Mouse (Mus musculus) ES-CJ7 (cell line): ENCODE results near the gene Eng.

Source experiments
- DNase-seq: peaks from one replicate; pipeline ENCODE4 v3.0.0; 2011; ENCODE audit warnings: low read depth, low spot score

Gene Eng

GRCm38 (mm10) chr2:32681754-32682153 lies 35.4 kb downstream of the Eng start:
- DNase-seq, result no peak

GRCm38 (mm10) chr2:32682721-32683417 lies 36.5 kb downstream of the Eng start:
- DNase-seq, result no peak

GRCm38 (mm10) chr2:32683701-32684100 lies 37.3 kb downstream of the Eng start:
- no peak for DNase-seq

- no peak for DNase-seq
Observed at GRCm38 (mm10) chr2:32684681-32685428, 38.5 kb downstream of the Eng start.

GRCm38 (mm10) chr2:32685807-32686206 lies 39.4 kb downstream of the Eng start:
- DNase-seq, result no peak

GRCm38 (mm10) chr2:32686640-32687039 lies 40.2 kb downstream of the Eng start:
- DNase-seq, result no peak

- no peak for DNase-seq
Observed at GRCm38 (mm10) chr2:32687562-32687961, 41.2 kb downstream of the Eng start.

GRCm38 (mm10) chr2:32689420-32689819 lies 43.0 kb downstream of the Eng start:
- peak; percentile 93 for DNase-seq

- DNase-seq, result no peak
Observed at GRCm38 (mm10) chr2:32691041-32691440, 44.6 kb downstream of the Eng start.

GRCm38 (mm10) chr2:32692496-32692895 lies 46.1 kb downstream of the Eng start:
- no peak for DNase-seq

- DNase-seq, result no peak
Observed at GRCm38 (mm10) chr2:32693282-32693681, 46.9 kb downstream of the Eng start.

- peak; percentile 98 for DNase-seq
Observed at GRCm38 (mm10) chr2:32693823-32694411, 47.5 kb downstream of the Eng start.

- no peak for DNase-seq
Observed at GRCm38 (mm10) chr2:32694691-32695090, 48.3 kb downstream of the Eng start.

- no peak for DNase-seq
Observed at GRCm38 (mm10) chr2:32699680-32700079, 53.3 kb downstream of the Eng start.

GRCm38 (mm10) chr2:32700966-32701743 lies 54.8 kb downstream of the Eng start:
- DNase-seq, result no peak

GRCm38 (mm10) chr2:32703046-32703445 lies 56.7 kb downstream of the Eng start:
- DNase-seq, result peak; percentile 72

GRCm38 (mm10) chr2:32704021-32704421 lies 57.6 kb downstream of the Eng start, which contains the start of gene Fpgs:
Gene Fpgs (minus strand): TSS chr2:32704145.
- no peak for DNase-seq

GRCm38 (mm10) chr2:32705018-32705417 lies 58.6 kb downstream of the Eng start:
- DNase-seq, result no peak

GRCm38 (mm10) chr2:32706971-32707370 lies 60.6 kb downstream of the Eng start:
- no peak for DNase-seq

GRCm38 (mm10) chr2:32708643-32709042 lies 62.2 kb downstream of the Eng start:
- peak; percentile 86 for DNase-seq

- no peak for DNase-seq
Observed at GRCm38 (mm10) chr2:32709521-32710137, 63.2 kb downstream of the Eng start.
